Mouse (Mus musculus) heart, postnatal 10 days (tissue): ENCODE measurements at regions not wholly inside any gene's neighbourhood (a gene's known extent, or its start where the extent isn't known, plus 50 kb on each side); places are given as distances from the start of the nearest gene placed in this dataset.

Source experiments
- microRNA-seq, 2 experiments: library from miRNA; unstranded; fragments of <30 nt; microRNA quantifications; one replicate each; pipeline ENCODE4 v1.2.0; 2022

Small RNA genes in the stretch of these regions (microRNA-seq; reads per million reads assigned to microRNA genes)
- gene Gm27684: 0 reads per million in 2 experiments
